Mouse (Mus musculus) myocyte (in vitro differentiated cells): ENCODE data around the gene Limch1.

Experiments
- E2F4 ChIP-seq: IDR thresholded peaks from one replicate; pipeline ENCODE4 v1.6.1; 2011; ENCODE audit warnings: mild to moderate bottlenecking, control low read depth, moderate library complexity; ENCODE audit not compliant: insufficient read depth
- MAX ChIP-seq: IDR thresholded peaks from one replicate; pipeline ENCODE4 v1.6.1; 2011; ENCODE audit warnings: low read depth, mild to moderate bottlenecking, control low read depth
- MYOD1 ChIP-seq, 3 experiments: IDR thresholded peaks; one replicate each; pipeline ENCODE4 v1.6.1; 2011; ENCODE audit warnings: control low read depth in 2 of 3, low read depth in 2 of 3, mild to moderate bottlenecking in 2 of 3, moderate library complexity in 1 of 3; ENCODE audit not compliant: insufficient read length in 2 of 3, control insufficient read depth in 1 of 3
- MYOG ChIP-seq, 3 experiments: IDR thresholded peaks; one replicate each; pipeline ENCODE4 v1.6.1; 2011; ENCODE audit warnings: control low read depth in 2 of 3, low read depth in 2 of 3, mild to moderate bottlenecking in 2 of 3; ENCODE audit not compliant: insufficient read length in 2 of 3, control insufficient read depth in 1 of 3, insufficient read depth in 1 of 3
- POLR2A ChIP-seq: IDR thresholded peaks from one replicate; pipeline ENCODE4 v1.6.1; 2011; ENCODE audit warnings: low read depth, mild to moderate bottlenecking, control low read depth, moderate library complexity; ENCODE audit not compliant: insufficient read length
- POLR2AphosphoS2 ChIP-seq: IDR thresholded peaks from one replicate; pipeline ENCODE4 v1.6.1; 2011; ENCODE audit warnings: low read depth, control low read depth; ENCODE audit not compliant: insufficient read length
- REST ChIP-seq: IDR thresholded peaks from one replicate; pipeline ENCODE4 v1.6.1; 2011; ENCODE audit warnings: mild to moderate bottlenecking, control low read depth, moderate library complexity; ENCODE audit not compliant: insufficient read depth, insufficient read length
- TCF12 ChIP-seq: IDR thresholded peaks from one replicate; pipeline ENCODE4 v1.6.1; 2011; ENCODE audit warnings: mild to moderate bottlenecking, control low read depth; ENCODE audit not compliant: poor library complexity, insufficient read depth, severe bottlenecking
- TCF3 ChIP-seq: IDR thresholded peaks from one replicate; pipeline ENCODE4 v1.6.1; 2011; ENCODE audit warnings: low read depth, control low read depth; ENCODE audit not compliant: insufficient read length
- USF1 ChIP-seq: IDR thresholded peaks from one replicate; pipeline ENCODE4 v1.6.1; 2011; ENCODE audit warnings: low read depth, mild to moderate bottlenecking, control low read depth, moderate library complexity

DNA sequence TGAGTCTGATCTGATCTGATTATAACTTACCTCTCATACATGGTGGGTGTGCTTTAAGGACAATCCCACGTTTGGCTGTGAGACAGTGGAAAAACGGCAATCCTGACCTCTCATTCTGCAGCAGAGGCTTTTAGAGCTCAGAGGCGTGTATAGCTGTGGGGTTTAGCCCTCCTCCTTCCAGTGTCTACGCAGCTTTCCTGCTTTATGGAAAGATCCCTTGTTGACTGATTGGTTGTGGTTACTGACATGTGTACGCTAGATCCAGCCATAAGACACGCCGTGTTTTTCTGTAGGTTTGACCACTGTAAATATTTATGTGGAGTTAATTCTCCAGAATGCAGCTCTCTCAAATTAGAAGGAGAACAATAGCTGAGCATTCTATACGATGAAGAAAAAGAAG, 81.2 kb downstream of the Limch1 start:
- TF ChIP-seq E2F4 (no peak), TCF12 (no peak), MAX (no peak), POLR2A (no peak), REST (no peak), POLR2AphosphoS2 (no peak), MYOD1 (IDR thresholded peaks at IDR 0.05; ENCODE audit: control insufficient read depth in 1 of 3, insufficient read length in 2 of 3, low read depth in 2 of 3) (no peak), USF1 (no peak), MYOG (IDR thresholded peaks at IDR 0.05; ENCODE audit: control insufficient read depth in 1 of 3, insufficient read depth in 1 of 3, insufficient read length in 2 of 3, low read depth in 2 of 3) (no peak), TCF3 (no peak)
